Mouse (Mus musculus): ENCODE data around the gene Vamp1. TPM values are rescaled to one million over a fixed set of nuclear protein-coding genes. Genes with fewer than 3 reads are reported as not detected.
"Not testable (repeated sequence)": the region's sequence is repeated elsewhere in the genome, so short reads cannot be mapped to it uniquely, and the experiment has no call there.

The Vamp1 gene
- total RNA-seq, 2 experiments from 2014 or later = 17.5 to 19.2 TPM

DNA sequence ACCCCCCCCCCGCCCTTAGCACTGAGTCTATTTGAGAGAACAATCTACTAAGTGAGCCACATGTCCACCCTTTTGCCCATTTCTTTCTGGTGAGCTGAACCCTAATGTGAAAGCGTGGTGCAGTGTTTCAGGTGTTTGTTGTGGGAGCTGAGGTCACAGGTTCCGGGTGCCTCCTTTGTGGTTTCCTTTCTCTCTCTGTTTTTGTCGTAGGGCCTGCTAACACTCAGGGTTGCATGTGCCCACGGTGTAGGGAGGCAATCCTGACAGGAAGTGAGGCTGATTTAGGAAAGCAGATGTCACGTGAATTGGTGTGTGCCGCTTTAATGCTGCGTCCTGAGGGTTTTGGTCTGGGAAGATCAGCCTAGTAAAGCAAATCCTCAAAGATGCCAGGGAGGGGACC, 26.2 kb downstream of the Vamp1 start:
- DNase-seq = no peak

- no peak for DNase-seq
These were observed 29.2 kb downstream of the Vamp1 start for GRCm38 (mm10) chr6:125244551-125244950.

DNA sequence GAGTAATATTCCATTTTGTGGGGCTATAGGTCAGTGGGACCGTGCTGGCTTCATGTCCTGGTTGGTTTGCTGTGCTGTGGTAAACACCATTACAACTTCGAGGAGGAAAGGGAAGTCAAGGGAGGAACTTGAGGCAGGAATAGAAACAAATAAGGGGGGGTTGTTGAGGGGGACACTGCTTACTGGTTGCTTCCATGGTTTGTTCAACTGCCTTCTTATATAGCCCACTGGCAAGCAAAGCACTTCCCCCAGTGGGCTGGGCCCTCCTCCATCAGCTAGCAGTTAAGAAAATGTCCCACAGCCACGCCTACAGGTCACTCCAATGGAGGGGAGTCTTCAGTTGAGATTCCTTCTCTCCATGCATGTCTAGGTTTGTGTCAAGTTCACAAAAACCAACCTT, 36.9 kb downstream of the Vamp1 start:
- DNase-seq = no peak

DNA sequence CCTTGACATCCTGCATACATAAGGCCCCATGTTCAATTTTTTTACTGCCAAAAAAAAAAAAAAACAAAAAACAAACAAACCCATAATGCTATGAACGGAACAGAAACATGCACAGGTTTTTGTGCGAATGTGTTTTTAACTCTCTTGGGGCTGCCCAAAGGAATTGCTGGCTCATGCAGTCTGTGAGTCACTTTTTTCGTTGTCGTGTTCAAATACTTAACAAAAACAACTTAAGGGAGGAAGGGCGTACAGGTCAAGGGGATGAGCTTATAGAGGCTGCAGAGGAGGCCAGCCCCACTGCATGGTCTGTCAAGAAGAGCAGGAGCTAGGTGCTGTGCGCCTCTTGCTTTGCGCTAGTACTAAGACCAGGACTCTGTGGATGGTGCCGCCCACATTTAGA, 37.4 kb downstream of the Vamp1 start:
- DNase-seq = no peak

- no peak for DNase-seq
These were observed 38.7 kb downstream of the Vamp1 start for GRCm38 (mm10) chr6:125253863-125254715.

DNA sequence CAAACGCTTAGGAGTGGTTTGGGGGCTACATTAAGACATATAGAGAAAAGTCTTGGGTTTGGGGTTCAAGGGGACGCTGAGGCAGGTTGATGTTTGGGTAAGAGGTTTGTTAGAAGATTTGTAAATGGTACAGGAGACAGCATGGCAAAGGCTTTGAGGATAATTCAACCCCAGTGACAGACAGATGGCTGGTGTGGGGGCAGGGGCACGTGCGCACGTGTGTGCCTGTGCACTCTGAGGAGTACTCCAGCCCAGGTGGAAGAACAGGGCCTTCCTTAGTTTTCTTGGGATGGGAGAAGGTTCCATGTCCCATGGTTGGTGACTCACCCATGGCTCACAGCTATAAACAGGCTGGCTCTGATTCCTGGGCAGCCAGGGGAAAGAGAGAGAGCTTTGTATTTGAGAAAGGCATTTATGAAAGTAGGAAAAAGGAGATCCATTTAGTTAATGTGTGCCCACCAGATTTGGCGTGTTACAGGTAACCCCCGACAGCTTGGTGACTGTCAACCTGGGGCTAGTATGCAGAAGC, 40.2 kb downstream of the Vamp1 start:
- no peak for DNase-seq

DNA sequence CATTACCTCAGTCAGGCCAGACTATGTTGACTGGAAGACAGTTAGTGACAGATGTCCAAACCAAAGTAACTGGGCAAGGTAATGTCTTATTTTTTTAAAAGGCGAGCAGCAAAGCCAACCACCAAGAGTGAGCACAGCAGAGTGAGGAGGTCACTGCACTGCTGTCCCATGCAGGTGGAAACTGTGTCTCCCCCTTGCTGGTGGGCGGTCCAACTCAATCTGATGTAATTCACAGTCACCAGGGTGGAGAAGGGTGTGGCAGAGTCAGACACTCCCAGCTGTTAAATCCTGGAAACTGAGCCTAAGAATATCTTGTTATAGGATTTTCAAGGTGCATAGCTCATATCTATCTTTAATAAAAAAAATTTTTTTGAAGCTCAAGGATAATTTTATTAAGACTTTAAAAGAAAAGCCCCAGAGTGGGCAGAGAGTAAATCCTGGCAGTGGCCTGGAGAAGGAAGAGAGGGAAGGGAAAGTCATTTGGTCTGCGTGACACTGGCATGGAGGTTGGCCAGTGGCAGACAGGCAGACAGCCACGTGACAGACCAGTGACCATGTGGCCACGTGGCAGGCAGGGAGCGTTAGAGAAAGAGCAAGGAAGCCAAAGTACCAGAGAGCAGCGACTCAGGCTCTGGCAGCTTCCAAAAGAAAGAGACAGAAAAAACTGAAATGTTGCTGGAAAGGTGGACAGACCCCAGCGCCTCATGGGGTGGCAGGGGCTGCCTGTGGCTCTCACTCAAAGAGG, 41.0 kb downstream of the Vamp1 start:
- DNase-seq = peak; percentile 28

DNA sequence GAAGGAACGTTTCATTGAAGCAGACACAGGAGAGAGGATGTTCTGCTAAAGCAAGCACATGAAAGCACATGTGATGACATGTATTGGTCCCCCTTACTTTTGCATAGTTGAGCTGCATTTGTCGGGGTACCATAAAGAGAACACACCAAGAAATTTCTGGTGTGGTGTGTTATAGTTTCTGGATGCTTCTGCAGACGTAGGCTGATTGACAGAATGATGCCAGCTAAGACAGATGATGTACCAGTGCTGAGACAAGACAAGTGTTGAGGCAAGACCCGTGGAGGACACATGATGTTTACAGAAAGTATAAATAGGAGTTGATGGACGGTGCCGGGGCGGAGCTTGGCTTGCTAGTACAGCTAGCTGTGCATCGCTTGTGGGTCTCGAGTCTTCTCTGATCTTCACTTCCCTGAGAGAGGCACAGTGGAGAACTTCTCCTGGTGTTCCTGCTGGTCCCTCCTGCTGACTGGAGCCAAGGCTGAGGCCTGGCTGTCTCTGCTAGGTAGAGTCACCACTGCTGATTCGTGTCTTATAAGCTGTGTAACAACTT, 44.7 kb downstream of the Vamp1 start:
- DNase-seq = no peak

- no peak for DNase-seq
These were observed 48.9 kb downstream of the Vamp1 start for GRCm38 (mm10) chr6:125264219-125264618.

DNA sequence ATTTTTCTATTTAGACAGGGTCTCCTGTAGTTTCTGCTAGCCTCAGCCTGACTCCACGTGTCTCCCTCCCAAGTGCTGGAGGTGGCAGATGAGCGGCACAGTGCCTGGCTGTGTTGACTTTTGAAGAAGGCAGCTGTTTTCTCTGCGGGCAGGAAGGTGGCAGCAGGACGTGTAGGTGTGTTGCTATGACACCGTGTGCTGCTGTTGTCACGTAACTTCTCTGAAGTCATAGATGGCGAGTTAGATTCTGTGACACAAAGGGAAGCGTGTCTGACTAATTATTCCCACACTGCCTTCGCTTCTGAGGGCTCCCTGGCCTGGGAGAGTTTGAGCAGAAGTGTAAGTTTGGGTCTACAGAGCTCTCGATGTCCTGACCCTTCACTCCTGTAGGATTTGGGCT, 49.9 kb downstream of the Vamp1 start:
- DNase-seq = no peak

DNA sequence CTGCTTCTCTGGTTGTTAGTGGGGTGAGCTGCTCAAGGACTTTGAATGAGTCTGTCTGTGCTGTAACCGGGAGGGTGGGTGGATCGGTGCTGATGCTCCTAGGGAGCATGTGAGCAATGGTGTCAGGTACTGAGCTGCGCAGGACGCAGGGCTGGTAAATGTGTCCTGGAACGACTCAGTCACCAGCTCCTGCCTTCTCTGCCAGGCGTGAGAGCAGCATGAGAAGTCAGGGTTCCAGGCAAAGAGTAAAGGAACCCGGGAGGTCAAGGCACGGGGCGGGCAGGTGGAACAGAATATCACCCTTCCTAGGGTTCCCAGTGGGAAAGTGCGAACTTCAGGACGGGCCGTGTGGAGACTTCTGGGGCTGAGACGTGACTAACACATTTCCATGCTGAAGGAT, 50.7 kb downstream of the Vamp1 start:
- no peak for DNase-seq

GRCm38 (mm10) chr6:125266600-125266999, 51.2 kb downstream of the Vamp1 start:
- DNase-seq = not testable (repeated sequence)

GRCm38 (mm10) chr6:125267469-125267868, 52.1 kb downstream of the Vamp1 start:
- no peak for DNase-seq

- no peak for DNase-seq
These were observed 53.4 kb downstream of the Vamp1 start for GRCm38 (mm10) chr6:125268799-125269198.

DNA sequence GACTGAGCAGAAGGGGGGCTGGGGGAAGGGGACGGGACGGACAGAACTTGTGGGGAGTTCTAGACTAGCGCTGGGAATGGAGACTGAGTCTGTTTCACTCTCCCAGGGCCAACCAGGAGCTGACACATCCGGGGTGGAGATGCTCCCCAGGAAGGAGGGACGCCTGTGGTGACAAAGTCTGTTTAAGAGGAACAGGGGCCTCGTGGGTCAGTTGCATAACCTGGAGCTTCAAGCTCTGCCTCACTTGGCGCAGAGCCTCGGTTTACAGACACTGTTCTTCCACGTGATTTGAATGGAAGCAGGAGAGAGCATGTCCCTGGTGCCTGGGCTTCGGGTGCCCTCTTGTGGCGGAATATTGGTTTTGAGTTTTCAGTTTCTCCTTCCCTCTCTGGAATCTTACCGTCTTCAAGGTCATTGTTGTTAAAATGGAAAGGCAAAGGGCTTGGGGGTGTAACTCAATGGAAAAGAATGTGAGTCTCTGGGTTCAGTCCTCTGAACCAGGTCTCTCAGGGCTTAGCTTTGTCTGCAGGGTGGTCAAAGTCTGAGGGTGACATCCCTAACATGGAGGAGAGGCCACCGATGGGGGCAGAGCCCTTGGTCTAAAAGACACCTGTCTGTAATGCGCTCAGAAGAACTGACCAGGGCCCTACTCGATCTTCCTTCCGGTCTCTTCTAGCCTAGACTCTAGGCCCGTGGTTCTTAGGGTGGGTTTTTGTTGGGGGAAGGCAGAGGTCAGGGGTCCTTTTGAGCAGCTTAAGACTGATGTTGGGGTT, 56.3 kb downstream of the Vamp1 start:
- peak; percentile 89 for DNase-seq

GRCm38 (mm10) chr6:125272228-125272785, 57.0 kb downstream of the Vamp1 start:
- DNase-seq = no peak

DNA sequence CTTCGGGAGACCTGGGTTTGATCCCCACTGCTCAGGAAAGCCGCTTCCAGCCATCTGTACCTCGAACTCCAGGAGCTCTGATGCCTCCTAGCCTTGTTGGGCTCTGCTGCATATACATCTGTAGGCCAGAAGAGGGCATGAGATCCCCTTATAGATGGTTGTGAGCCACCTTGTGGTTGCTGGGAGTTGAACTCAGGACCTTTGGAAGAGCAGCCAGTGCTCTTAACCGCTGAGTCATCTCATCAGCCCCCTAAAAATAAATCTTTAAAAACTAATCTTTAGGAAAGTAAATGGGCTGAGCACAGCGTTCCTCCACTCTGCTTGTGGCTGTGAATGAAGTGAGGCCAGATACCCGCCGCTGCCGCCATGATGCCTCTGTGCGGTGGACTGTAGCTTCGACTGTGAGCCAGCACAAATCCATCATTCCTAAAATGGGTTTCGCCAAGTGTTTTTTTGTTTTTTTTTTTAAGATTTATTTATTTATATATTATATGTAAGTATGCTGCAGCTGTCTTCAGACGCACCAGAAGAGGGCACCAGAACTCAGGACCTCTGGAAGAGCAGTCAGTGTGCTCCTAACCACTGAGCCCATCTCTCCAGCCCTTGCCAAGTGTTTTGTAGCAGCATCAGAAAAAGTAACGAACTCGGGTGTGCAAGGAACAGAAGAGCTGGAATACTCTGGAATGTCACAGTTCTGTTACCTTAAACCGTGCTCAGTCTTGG, 59.7 kb downstream of the Vamp1 start:
- no peak for DNase-seq

GRCm38 (mm10) chr6:125279729-125280128, 64.4 kb downstream of the Vamp1 start:
- no peak for DNase-seq

GRCm38 (mm10) chr6:125282721-125283120, 67.4 kb downstream of the Vamp1 start:
- DNase-seq = not testable (repeated sequence)

- no peak for DNase-seq
These were observed 68.9 kb downstream of the Vamp1 start for GRCm38 (mm10) chr6:125284250-125284649.

DNA sequence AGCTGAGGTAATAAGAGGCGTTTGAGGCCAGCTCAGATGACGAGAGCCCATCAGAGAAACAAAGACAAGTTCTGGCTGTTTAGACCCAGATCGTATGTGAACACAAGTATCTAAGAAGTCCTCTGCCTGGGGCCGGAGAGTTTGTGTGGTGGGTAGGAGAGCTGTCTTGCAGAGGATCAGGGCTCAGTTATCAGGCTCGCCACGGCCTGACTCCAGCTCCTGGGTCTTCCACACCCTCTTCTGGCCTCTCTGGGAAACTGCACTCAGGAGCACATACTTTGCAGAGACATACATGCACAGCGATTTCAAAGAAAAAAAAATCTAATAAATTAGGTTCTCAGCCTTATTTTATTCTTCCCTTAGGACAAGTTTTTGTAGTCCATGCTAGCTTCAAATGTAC, 69.4 kb downstream of the Vamp1 start:
- no peak for DNase-seq

Measured in gastrocnemius, postnatal 25 days (tissue).